In the genomic region with DNA sequence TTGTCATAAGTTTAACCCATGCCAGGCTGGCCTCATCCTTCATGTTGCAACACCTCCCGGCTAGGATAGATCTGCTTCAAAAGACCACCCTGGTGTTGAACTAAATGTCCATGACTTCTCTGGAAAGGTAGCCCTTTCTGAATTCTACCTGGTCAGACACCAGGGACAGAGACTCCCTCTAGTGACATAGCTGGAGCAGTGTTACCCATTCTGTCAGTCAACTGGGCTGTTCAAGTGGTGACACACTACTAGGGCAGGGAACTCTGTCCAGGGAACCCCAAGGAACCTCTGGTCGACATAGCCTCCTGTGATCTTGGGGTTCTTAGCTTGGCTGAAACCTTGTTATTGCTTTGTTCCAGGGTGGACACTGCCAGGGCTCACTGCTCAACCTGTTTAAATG, we compare ENCODE assay signal across 25 mouse cellular contexts. TPM values are rescaled to one million over a fixed set of nuclear protein-coding genes. Genes with fewer than 3 reads are reported as not detected.
DNase-seq lines count a peak whose midpoint lies in the region; ATAC-seq and TF ChIP-seq lines count a peak whose summit lies in the region.
"Had no signal": no experiment of that assay in that cellular context is flagged by ENCODE, and none has a peak within 500 bp of the region (broad histone marks: within the 10 kb centered on the region; RNA-seq: fewer than 3 reads in every experiment).

No protein-coding gene starts in this region.

- H3K4me2 ChIP-seq in liver, postnatal 0 days (ENCODE audit: low read depth, low read length): no peak overlapping the region
- H3K4me2 ChIP-seq: embryonic facial prominence, embryonic 12.5 days; forebrain, embryonic 15.5 days; heart, embryonic 15.5 days; liver, embryonic 11.5 days; midbrain, embryonic 13.5 days; stomach, embryonic 15.5 days had no signal

- no peak overlapping the region for H3K4me3 ChIP-seq in kidney, adult 2 months (ENCODE audit: insufficient read depth, low read depth, low read length)
- H3K4me3 ChIP-seq in liver, postnatal 0 days (ENCODE audit: low read depth, low read length): no peak overlapping the region
- H3K4me3 ChIP-seq: embryonic facial prominence, embryonic 12.5 days; forebrain, embryonic 15.5 days; heart, embryonic 10.5 days; heart, embryonic 15.5 days; midbrain, embryonic 13.5 days; stomach, embryonic 15.5 days had no signal

- H3K36me3 ChIP-seq in kidney, adult 2 months (ENCODE audit: control insufficient read depth, insufficient read depth, low read length): no peaks in the 10 kb centered on the region
- no peaks in the 10 kb centered on the region for H3K36me3 ChIP-seq in liver, postnatal 0 days (replicated peaks; ENCODE audit: insufficient read depth, low read length)
- H3K36me3 ChIP-seq: embryonic facial prominence, embryonic 12.5 days; forebrain, embryonic 15.5 days; G1E; heart, embryonic 10.5 days; heart, embryonic 15.5 days; midbrain, embryonic 13.5 days; stomach, embryonic 15.5 days had no signal

- H3K4me1 ChIP-seq in kidney, adult 2 months (ENCODE audit: control insufficient read depth, insufficient read depth, low read length): no peaks in the 10 kb centered on the region
- H3K4me1 ChIP-seq in liver, postnatal 0 days (ENCODE audit: insufficient read depth): no peaks in the 10 kb centered on the region
- H3K4me1 ChIP-seq: heart, embryonic 10.5 days; heart, embryonic 15.5 days; midbrain, embryonic 13.5 days; stomach, embryonic 15.5 days had no signal

- WGBS in kidney, adult 2 months: 89% methylated on average over 2 of the region's 2 CpGs
- WGBS in liver, postnatal 0 days (ENCODE audit: insufficient replicate concordance): 75% methylated on average over 2 of the region's 2 CpGs

- peak; percentile 48 for TF ChIP-seq CTCF in kidney, adult 2 months (conservative IDR thresholded peaks at IDR 0.05; ENCODE audit: insufficient read depth, insufficient read length, low read depth, low read length)
- TF ChIP-seq CTCF in liver, postnatal 0 days (IDR thresholded peaks at IDR 0.05; ENCODE audit: low read depth): peak; percentile 13; the same call in 1 of the 2 replicates

- no peaks in the 10 kb centered on the region for H3K9me3 ChIP-seq in liver, postnatal 0 days (ENCODE audit: low read length)
- H3K9me3 ChIP-seq: embryonic facial prominence, embryonic 12.5 days; forebrain, embryonic 15.5 days; G1E; heart, embryonic 10.5 days; heart, embryonic 15.5 days; midbrain, embryonic 13.5 days; stomach, embryonic 15.5 days had no signal

- ATAC-seq in liver, postnatal 0 days: no peak
- ATAC-seq: CD4-positive, CD25-positive, alpha-beta regulatory T cell, adult 4 months; hindbrain, embryonic 16.5 days; midbrain, embryonic 13.5 days had no signal

- no peak overlapping the region for H3K27ac ChIP-seq in kidney, adult 2 months (ENCODE audit: insufficient read depth, low read depth, low read length)
- no peak overlapping the region for H3K27ac ChIP-seq in liver, postnatal 0 days (ENCODE audit: low read depth)
- H3K27ac ChIP-seq: embryonic facial prominence, embryonic 12.5 days; forebrain, embryonic 15.5 days; heart, embryonic 10.5 days; heart, embryonic 15.5 days; macrophage; midbrain, embryonic 13.5 days; stomach, embryonic 15.5 days had no signal

- no peaks in the 10 kb centered on the region for H3K27me3 ChIP-seq in kidney, adult 2 months (replicated peaks; ENCODE audit: control insufficient read depth, insufficient read depth, low read length)
- no peaks in the 10 kb centered on the region for H3K27me3 ChIP-seq in liver, postnatal 0 days (ENCODE audit: insufficient read depth, low read length)
- H3K27me3 ChIP-seq: embryonic facial prominence, embryonic 12.5 days; forebrain, embryonic 15.5 days; heart, embryonic 15.5 days; midbrain, embryonic 13.5 days; stomach, embryonic 15.5 days had no signal

- no peak for TF ChIP-seq POLR2A in kidney, adult 2 months (IDR thresholded peaks at IDR 0.05; ENCODE audit: low read depth, low read length)

- H3K9ac ChIP-seq in liver, postnatal 0 days (replicated peaks): no peak overlapping the region
- H3K9ac ChIP-seq: embryonic facial prominence, embryonic 12.5 days; forebrain, embryonic 15.5 days; heart, embryonic 15.5 days; midbrain, embryonic 13.5 days; stomach, embryonic 15.5 days had no signal

- peak; percentile 21 for DNase-seq in kidney, adult 2 months
- DNase-seq in kidney, postnatal 10 days: no peak
- no peak for DNase-seq in liver, postnatal 0 days
- DNase-seq in liver (no peak), ES-CJ7 (ENCODE audit: low read depth, low spot score) (peak; percentile 67), R1 (ENCODE audit: low read depth, low spot score) (peak; percentile 60)
- no peak for DNase-seq in yolk sac, embryonic 10.5 days (ENCODE audit: low spot score)
- DNase-seq: adrenal gland, postnatal 25 days; cerebellum, adult 11-12 months; cerebellum, adult 9-11 months; embryo, embryonic 11 days; retina, postnatal 1 day; right cerebral cortex, postnatal 25 days; thymus, postnatal 25 days had no signal

- TF ChIP-seq EP300 in liver, postnatal 0 days (IDR thresholded peaks at IDR 0.05; ENCODE audit: low read depth): no peak

RNA-seq across cellular contexts. Expression of a gene that starts 51.6 kb away (rescaled TPM):
- 15.1 and 18.0 TPM in 2 replicates for polyA plus RNA-seq in kidney, adult 2 months (2012; rRNA removed)
- 0.93 and 1.5 TPM in 2 replicates for polyA plus RNA-seq in liver, postnatal 0 days (2015; fragmentation: Nextera tagmentation; extraction: Ambion mirVana)
- polyA plus RNA-seq: G1E, macrophage had no signal

Comparison
In these comparisons a context has a peak if more than half of its experiments do, and no peak if none do; other contexts are left out.
1. DNase-seq: peak in kidney, adult 2 months (single experiment), ES-CJ7 (single experiment) and R1 (single experiment); none in kidney, postnatal 10 days (single experiment), liver, postnatal 0 days (single experiment), liver (single experiment) and yolk sac, embryonic 10.5 days (single experiment).